Mouse (Mus musculus): ENCODE data around the gene Fmo4.

DNA sequence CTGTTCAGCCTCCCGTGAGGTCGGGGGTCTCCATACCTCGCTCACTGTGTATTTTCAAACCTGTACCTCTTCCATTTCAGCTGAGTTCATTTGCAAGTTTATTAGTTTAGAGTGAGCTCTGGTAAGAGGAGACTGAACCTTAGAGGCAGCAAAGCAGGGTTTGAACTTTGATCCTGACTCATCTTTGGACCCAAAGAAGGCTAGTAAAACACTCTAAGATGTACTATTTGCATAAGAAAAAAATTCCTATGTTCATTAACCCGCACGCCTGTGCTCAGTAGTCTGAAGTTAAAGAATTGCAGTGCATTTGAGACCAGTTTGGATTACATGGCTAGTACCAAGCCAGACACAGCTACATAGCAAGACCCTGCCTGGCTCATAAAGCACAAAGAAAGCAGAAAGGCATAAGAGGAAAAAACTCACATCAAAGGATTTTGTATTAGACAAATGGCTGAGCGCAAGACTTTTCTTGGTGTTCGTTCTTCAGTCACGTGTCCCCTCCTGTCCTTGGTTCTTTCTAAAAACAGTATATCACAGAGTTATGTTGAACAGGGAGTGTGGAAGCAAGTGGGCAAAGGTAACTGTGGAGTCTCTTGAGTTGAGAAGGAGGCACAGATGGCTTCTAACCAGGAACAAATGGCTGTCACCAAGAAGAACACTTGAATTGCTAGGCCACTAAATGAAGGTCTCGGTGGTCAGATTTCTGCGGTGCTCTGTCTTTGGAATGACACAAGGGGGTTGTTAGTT is 1.8 kb upstream of the Fmo4 start:
- TF ChIP-seq CTCF (conservative IDR thresholded peaks at IDR 0.05; ENCODE audit: low read length) (no peak), POU5F1 (IDR thresholded peaks at IDR 0.05; ENCODE audit: borderline replicate concordance, low read length) (no peak), NANOG (IDR thresholded peaks at IDR 0.05; ENCODE audit: borderline replicate concordance, low read length) (no peak)

All from E14TG2a.4 (cell line).